Mouse (Mus musculus): ENCODE measurements around the gene Tcf23. TPM values are rescaled to one million over a fixed set of nuclear protein-coding genes. Genes with fewer than 3 reads are reported as not detected.
"Not testable (repeated sequence)": the region's sequence is repeated elsewhere in the genome, so short reads cannot be mapped to it uniquely, and the experiment has no call there.

Tcf23 gene
- polyA plus RNA-seq, 1 experiment, result 0.62 TPM

GRCm38 (mm10) chr5:31012737-31013136, 44.3 kb downstream of the Tcf23 start:
- H3K36me3 ChIP-seq (ENCODE audit: control insufficient read depth, insufficient read depth), result no peaks in the 10 kb centered on the region
- no peaks in the 10 kb centered on the region for H3K27me3 ChIP-seq (ENCODE audit: control insufficient read depth, insufficient read depth, insufficient read length)
- no peak overlapping the region for H3K4me2 ChIP-seq (ENCODE audit: low read depth)
- H3ac ChIP-seq (ENCODE audit: control insufficient read depth, insufficient read length), result no peak overlapping the region
- H3K79me2 ChIP-seq (ENCODE audit: control insufficient read depth, insufficient read depth), result no peaks in the 10 kb centered on the region
- H3K4me3 ChIP-seq, result no peak overlapping the region
- no peak for TF ChIP-seq E2F4 (IDR thresholded peaks at IDR 0.05; ENCODE audit: insufficient read depth)
- TF ChIP-seq MYOG (IDR thresholded peaks at IDR 0.05; ENCODE audit: control insufficient read depth in 1 of 3, insufficient read depth in 1 of 3, insufficient read length in 2 of 3, low read depth in 2 of 3), result no peak
- TF ChIP-seq POLR2A (IDR thresholded peaks at IDR 0.05; ENCODE audit: insufficient read length, low read depth), result no peak
- no peak for TF ChIP-seq TCF12 (IDR thresholded peaks at IDR 0.05; ENCODE audit: insufficient read depth, poor library complexity, severe bottlenecking)
- TF ChIP-seq CEBPB (IDR thresholded peaks at IDR 0.05; ENCODE audit: insufficient read depth, poor library complexity, severe bottlenecking), result no peak
- no peak for TF ChIP-seq TCF3 (IDR thresholded peaks at IDR 0.05; ENCODE audit: insufficient read length, low read depth)
- TF ChIP-seq POLR2AphosphoS2 (IDR thresholded peaks at IDR 0.05; ENCODE audit: insufficient read length, low read depth), result no peak
- TF ChIP-seq MYOD1 (IDR thresholded peaks at IDR 0.05; ENCODE audit: control insufficient read depth in 1 of 3, insufficient read length in 2 of 3, low read depth in 2 of 3), result no peak
- no peak for TF ChIP-seq MAX (IDR thresholded peaks at IDR 0.05; ENCODE audit: low read depth)
- TF ChIP-seq SRF (IDR thresholded peaks at IDR 0.05; ENCODE audit: control insufficient read depth, insufficient read length, low read depth), result no peak
- no peak for TF ChIP-seq USF1 (IDR thresholded peaks at IDR 0.05; ENCODE audit: low read depth)
- TF ChIP-seq REST (IDR thresholded peaks at IDR 0.05; ENCODE audit: insufficient read depth, insufficient read length), result no peak

- Histone ChIP-seq H3K27me3 (ENCODE audit: control insufficient read depth, insufficient read depth, insufficient read length) (no peaks in the 10 kb centered on the region), H3K79me2 (ENCODE audit: control insufficient read depth, insufficient read depth) (no peaks in the 10 kb centered on the region), H3ac (ENCODE audit: control insufficient read depth, insufficient read length) (no peak overlapping the region), H3K4me2 (ENCODE audit: low read depth) (no peak overlapping the region), H3K4me3 (no peak overlapping the region), H3K36me3 (ENCODE audit: control insufficient read depth, insufficient read depth) (no peaks in the 10 kb centered on the region)
- TF ChIP-seq E2F4 (IDR thresholded peaks at IDR 0.05; ENCODE audit: insufficient read depth) (no peak), MYOD1 (IDR thresholded peaks at IDR 0.05; ENCODE audit: control insufficient read depth in 1 of 3, insufficient read length in 2 of 3, low read depth in 2 of 3) (no peak), SRF (IDR thresholded peaks at IDR 0.05; ENCODE audit: control insufficient read depth, insufficient read length, low read depth) (no peak), MAX (IDR thresholded peaks at IDR 0.05; ENCODE audit: low read depth) (no peak), TCF3 (IDR thresholded peaks at IDR 0.05; ENCODE audit: insufficient read length, low read depth) (no peak)
These were observed 47.5 kb downstream of the Tcf23 start for GRCm38 (mm10) chr5:31015913-31016312.

- H3ac ChIP-seq (ENCODE audit: control insufficient read depth, insufficient read length); H3K4me2 ChIP-seq (ENCODE audit: low read depth); H3K27me3 ChIP-seq (ENCODE audit: control insufficient read depth, insufficient read depth, insufficient read length): not testable (repeated sequence)
These were observed 53.3 kb downstream of the Tcf23 start for GRCm38 (mm10) chr5:31021790-31022189.

GRCm38 (mm10) chr5:31022690-31023089, 54.2 kb downstream of the Tcf23 start:
- H3K4me2 ChIP-seq (ENCODE audit: low read depth), result no peak overlapping the region
- H3K79me2 ChIP-seq (ENCODE audit: control insufficient read depth, insufficient read depth), result no peaks in the 10 kb centered on the region
- H3K4me3 ChIP-seq, result no peak overlapping the region
- H3ac ChIP-seq (ENCODE audit: control insufficient read depth, insufficient read length), result no peak overlapping the region
- H3K27me3 ChIP-seq (ENCODE audit: control insufficient read depth, insufficient read depth, insufficient read length), result no peaks in the 10 kb centered on the region
- no peaks in the 10 kb centered on the region for H3K36me3 ChIP-seq (ENCODE audit: control insufficient read depth, insufficient read depth)
- TF ChIP-seq REST (IDR thresholded peaks at IDR 0.05; ENCODE audit: insufficient read depth, insufficient read length) (no peak), TCF12 (IDR thresholded peaks at IDR 0.05; ENCODE audit: insufficient read depth, poor library complexity, severe bottlenecking) (no peak)

More at GRCm38 (mm10) chr5:31021790-31022189, 53.3 kb downstream of the Tcf23 start:
- not testable (repeated sequence) for H3K4me3 ChIP-seq; H3K36me3 ChIP-seq (ENCODE audit: control insufficient read depth, insufficient read depth); H3K79me2 ChIP-seq (ENCODE audit: control insufficient read depth, insufficient read depth)

- TF ChIP-seq E2F4 (IDR thresholded peaks at IDR 0.05; ENCODE audit: insufficient read depth), result no peak
- peak; percentile 11 to 90 (median 64) for TF ChIP-seq MYOD1 (IDR thresholded peaks at IDR 0.05; ENCODE audit: control insufficient read depth in 1 of 3, insufficient read length in 2 of 3, low read depth in 2 of 3)
- no peak for TF ChIP-seq USF1 (IDR thresholded peaks at IDR 0.05; ENCODE audit: low read depth)
- TF ChIP-seq REST (IDR thresholded peaks at IDR 0.05; ENCODE audit: insufficient read depth, insufficient read length), result no peak
- peak in 2 of 3 experiments; percentile 50 to 90 for TF ChIP-seq MYOG (IDR thresholded peaks at IDR 0.05; ENCODE audit: control insufficient read depth in 1 of 3, insufficient read depth in 1 of 3, insufficient read length in 2 of 3, low read depth in 2 of 3)
- TF ChIP-seq CEBPB (IDR thresholded peaks at IDR 0.05; ENCODE audit: insufficient read depth, poor library complexity, severe bottlenecking), result no peak
- peak; percentile 13 for TF ChIP-seq TCF12 (IDR thresholded peaks at IDR 0.05; ENCODE audit: insufficient read depth, poor library complexity, severe bottlenecking)
- no peak for TF ChIP-seq SRF (IDR thresholded peaks at IDR 0.05; ENCODE audit: control insufficient read depth, insufficient read length, low read depth)
- no peaks in the 10 kb centered on the region for H3K36me3 ChIP-seq (ENCODE audit: control insufficient read depth, insufficient read depth)
- H3K27me3 ChIP-seq (ENCODE audit: control insufficient read depth, insufficient read depth, insufficient read length), result no peaks in the 10 kb centered on the region
These were observed 54.8 kb downstream of the Tcf23 start for GRCm38 (mm10) chr5:31023254-31023653.

GRCm38 (mm10) chr5:31024641-31025040, 56.2 kb downstream of the Tcf23 start:
- TF ChIP-seq USF1 (IDR thresholded peaks at IDR 0.05; ENCODE audit: low read depth) (no peak), POLR2A (IDR thresholded peaks at IDR 0.05; ENCODE audit: insufficient read length, low read depth) (no peak), TCF3 (IDR thresholded peaks at IDR 0.05; ENCODE audit: insufficient read length, low read depth) (no peak), REST (IDR thresholded peaks at IDR 0.05; ENCODE audit: insufficient read depth, insufficient read length) (no peak), POLR2AphosphoS2 (IDR thresholded peaks at IDR 0.05; ENCODE audit: insufficient read length, low read depth) (no peak), MYOG (IDR thresholded peaks at IDR 0.05; ENCODE audit: control insufficient read depth in 1 of 3, insufficient read depth in 1 of 3, insufficient read length in 2 of 3, low read depth in 2 of 3) (no peak), MYOD1 (IDR thresholded peaks at IDR 0.05; ENCODE audit: control insufficient read depth in 1 of 3, insufficient read length in 2 of 3, low read depth in 2 of 3) (no peak), E2F4 (IDR thresholded peaks at IDR 0.05; ENCODE audit: insufficient read depth) (no peak), TCF12 (IDR thresholded peaks at IDR 0.05; ENCODE audit: insufficient read depth, poor library complexity, severe bottlenecking) (no peak), CEBPB (IDR thresholded peaks at IDR 0.05; ENCODE audit: insufficient read depth, poor library complexity, severe bottlenecking) (no peak), SRF (IDR thresholded peaks at IDR 0.05; ENCODE audit: control insufficient read depth, insufficient read length, low read depth) (no peak), MAX (IDR thresholded peaks at IDR 0.05; ENCODE audit: low read depth) (no peak)
- H3K36me3 ChIP-seq (ENCODE audit: control insufficient read depth, insufficient read depth), result no peaks in the 10 kb centered on the region
- no peaks in the 10 kb centered on the region for H3K79me2 ChIP-seq (ENCODE audit: control insufficient read depth, insufficient read depth)
- H3K27me3 ChIP-seq (ENCODE audit: control insufficient read depth, insufficient read depth, insufficient read length), result no peaks in the 10 kb centered on the region
- no peak overlapping the region for H3K4me2 ChIP-seq (ENCODE audit: low read depth)
- no peak overlapping the region for H3K4me3 ChIP-seq
- H3ac ChIP-seq (ENCODE audit: control insufficient read depth, insufficient read length), result no peak overlapping the region

More at GRCm38 (mm10) chr5:31023254-31023653, 54.8 kb downstream of the Tcf23 start:
- Histone ChIP-seq H3K79me2 (ENCODE audit: control insufficient read depth, insufficient read depth) (no peaks in the 10 kb centered on the region), H3ac (ENCODE audit: control insufficient read depth, insufficient read length) (no peak overlapping the region), H3K4me2 (ENCODE audit: low read depth) (peak overlapping the region; percentile 34), H3K4me3 (no peak overlapping the region)

Measured in myocyte (in vitro differentiated cells).